Mouse (Mus musculus) intestine, embryonic 14.5 days (tissue): ENCODE measurements around the gene Prkg1. TPM values are rescaled to one million over a fixed set of nuclear protein-coding genes. Genes with fewer than 3 reads are reported as not detected.

Source experiments
- ATAC-seq: fragments of 200-750 bp; cut with Nextera tagmentation; replicated peaks from 2 replicates; pipeline ENCODE4 v1.8.0; 2017; ENCODE audit warnings: low read depth, moderate number of reproducible peaks, moderate TSS enrichment, moderate library complexity; ENCODE audit not compliant: low FRiP score, low TSS enrichment
- DNase-seq: peaks from one replicate; pipeline ENCODE4 v3.0.0-alpha.2; 2018; ENCODE audit warnings: low spot score
- H3K27ac ChIP-seq: fragments of 300-500 bp; sonication (generic); 2 replicates; pipeline ENCODE4 v1.5.1; 2014; ENCODE audit warnings: low read depth, mild to moderate bottlenecking, control low read depth
- H3K27me3 ChIP-seq: fragments of 300-500 bp; sonication (generic); replicated peaks from 2 replicates; pipeline ENCODE4 v1.6.1; 2014; ENCODE audit warnings: low read length, control low read depth; ENCODE audit not compliant: control insufficient read depth, insufficient read depth
- H3K36me3 ChIP-seq: fragments of 300-500 bp; sonication (generic); 2 replicates; pipeline ENCODE4 v1.6.1; 2014; ENCODE audit warnings: low read length, control low read depth; ENCODE audit not compliant: control insufficient read depth, insufficient read depth
- H3K4me1 ChIP-seq: fragments of 300-500 bp; sonication (generic); replicated peaks from 2 replicates; pipeline ENCODE4 v1.6.1; 2014; ENCODE audit warnings: low read length, control low read depth, mixed read lengths; ENCODE audit not compliant: control insufficient read depth, insufficient read depth
- H3K4me2 ChIP-seq: fragments of 300-500 bp; sonication (generic); 2 replicates; pipeline ENCODE4 v1.6.1; 2014; ENCODE audit warnings: low read length
- H3K4me3 ChIP-seq: fragments of 300-500 bp; sonication (generic); 2 replicates; pipeline ENCODE4 v1.5.1; 2014; ENCODE audit warnings: low read depth, low read length, control low read depth, mixed read lengths
- H3K9ac ChIP-seq: fragments of 300-500 bp; sonication (generic); 2 replicates; pipeline ENCODE4 v1.6.1; 2014; ENCODE audit warnings: mild to moderate bottlenecking, low read length
- H3K9me3 ChIP-seq: fragments of 300-500 bp; sonication (generic); 2 replicates; pipeline ENCODE4 v1.6.1; 2016; ENCODE audit warnings: low read length, control low read depth; ENCODE audit not compliant: control insufficient read depth
- WGBS: fragments of 180-500 bp; shearing (Covaris S2); extraction: QIAGEN DNeasy Blood & Tissue Kit; methylation state at CpG from one replicate; pipeline ENCODE4 v1.1.7; 2014; 5-methylcytosine and 5-hydroxymethylcytosine counted together
- polyA plus RNA-seq: library from polyadenylated mRNA; unstranded; fragments of >200 nt; fragmentation: Nextera tagmentation; extraction: Ambion mirVana; gene quantifications from 2 replicates; pipeline ENCODE4 v1.2.1, GENCODE M21; 2014

Prkg1 gene
- polyA plus RNA-seq, 1 experiment from 2014 or later, result 14.2 TPM

DNA sequence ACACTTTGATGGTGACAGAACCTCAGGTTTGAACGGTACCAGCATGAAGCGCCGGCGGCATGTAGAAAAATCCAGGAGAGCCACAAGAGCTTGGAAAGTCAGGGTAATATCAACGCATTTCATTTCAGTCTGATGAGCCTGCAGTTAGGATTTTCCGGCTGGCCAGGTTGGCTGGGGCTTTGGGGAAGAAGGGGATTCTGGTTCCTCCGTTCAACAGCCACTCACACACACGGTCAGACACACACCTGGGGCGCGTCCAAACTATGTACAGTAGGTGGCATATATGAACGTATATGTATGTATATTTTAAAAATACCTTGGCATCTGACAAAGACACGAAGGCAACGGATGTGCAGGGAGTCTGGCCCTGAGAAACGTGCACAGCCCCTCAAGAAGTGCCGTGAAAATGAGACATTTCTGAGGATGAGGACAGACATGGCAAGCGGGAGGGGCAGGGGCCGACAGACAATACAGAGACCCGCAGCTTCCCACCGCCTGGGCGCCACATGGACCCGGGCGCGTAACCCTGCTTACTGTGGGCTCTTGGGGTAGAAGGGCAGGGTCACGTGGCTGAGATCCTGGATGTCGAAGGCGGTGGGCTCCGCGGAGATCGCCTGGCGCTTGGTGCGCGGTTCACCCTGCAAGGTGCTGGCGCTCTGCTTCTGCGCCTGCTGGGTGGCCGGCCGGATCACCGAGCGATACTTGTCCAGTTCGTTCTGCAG is 101.2 kb downstream of the Prkg1 start:
- Histone ChIP-seq H3K36me3 (no peaks in the 10 kb centered on the region), H3K9ac (peak overlapping the region; percentile 62), H3K9me3 (no peaks in the 10 kb centered on the region), H3K4me1 (peaks cover 7% of the 10 kb centered on the region; the same call in 1 of the 2 replicates), H3K4me3 (peak overlapping the region; percentile 57), H3K27ac (peak overlapping the region; percentile 82), H3K4me2 (peak overlapping the region; percentile 77), H3K27me3 (no peaks in the 10 kb centered on the region)
- 5% methylated on average over 39 of the region's 39 CpGs for WGBS
- no peak for DNase-seq
- peak; percentile 59; the same call in 1 of the 2 replicates for ATAC-seq

DNA sequence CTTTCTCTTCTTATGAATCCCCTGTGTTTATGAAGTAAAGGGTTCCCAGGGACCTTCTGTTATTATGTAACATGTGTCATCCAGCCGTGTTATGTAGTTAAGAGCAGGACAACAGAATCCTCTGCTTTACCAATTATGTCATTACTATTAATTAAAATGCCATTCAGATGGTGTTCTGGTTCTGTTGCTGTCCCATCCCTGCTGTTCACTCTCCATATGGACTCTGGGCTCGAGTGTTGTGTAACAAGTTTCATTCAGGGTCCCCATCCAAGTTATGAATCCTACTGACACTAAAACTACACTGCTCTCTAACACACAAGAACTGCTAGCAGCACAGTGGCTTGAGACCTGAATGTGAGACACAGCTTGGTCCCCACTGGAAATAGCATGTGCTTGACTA is 102.0 kb downstream of the Prkg1 start:
- WGBS, result 39% methylated on average over 2 of the region's 2 CpGs
- peak overlapping the region; percentile 57 for H3K4me3 ChIP-seq
- no peak overlapping the region for H3K27ac ChIP-seq
- H3K36me3 ChIP-seq, result no peaks in the 10 kb centered on the region
- DNase-seq (no peak), ATAC-seq (no peak)
- H3K9ac ChIP-seq, result peak overlapping the region; percentile 38
- H3K27me3 ChIP-seq, result no peaks in the 10 kb centered on the region
- no peaks in the 10 kb centered on the region for H3K9me3 ChIP-seq
- peak overlapping the region; percentile 77 for H3K4me2 ChIP-seq
- H3K4me1 ChIP-seq, result peaks cover 7% of the 10 kb centered on the region; the same call in 1 of the 2 replicates

DNA sequence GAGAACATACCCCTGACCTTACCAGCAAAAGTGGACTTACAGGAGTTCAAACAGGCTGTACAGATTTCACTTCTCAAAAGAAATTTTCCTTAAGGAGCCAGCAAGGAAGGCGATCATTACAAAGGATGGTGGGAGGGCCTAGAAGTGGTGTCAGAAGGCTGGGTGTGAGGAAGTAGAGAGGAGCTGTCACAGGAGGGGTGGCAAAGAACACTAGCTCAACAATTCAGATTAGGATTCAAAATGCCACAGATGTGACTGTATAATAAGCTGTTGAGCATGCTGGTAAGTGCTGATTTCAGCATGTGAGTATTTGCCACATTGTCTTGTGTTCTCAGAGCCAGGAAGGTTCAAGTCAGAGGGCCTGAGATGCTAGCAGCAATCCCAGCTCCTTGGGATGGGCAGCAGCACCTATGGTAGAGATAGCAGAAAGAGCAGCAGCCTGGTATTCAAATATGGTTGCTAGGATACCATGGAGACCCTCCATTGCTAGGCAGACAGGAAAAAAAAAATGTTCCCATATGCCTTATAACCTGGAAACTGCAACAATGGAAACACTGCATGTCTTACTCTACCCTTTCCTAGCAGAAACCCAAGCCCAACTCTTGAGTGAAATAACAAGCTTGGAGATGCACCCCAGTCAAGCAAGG is 106.0 kb downstream of the Prkg1 start:
- no peak overlapping the region for H3K27ac ChIP-seq
- H3K4me1 ChIP-seq, result peaks cover 18% of the 10 kb centered on the region; the same call in 1 of the 2 replicates
- DNase-seq (no peak), ATAC-seq (no peak)
- WGBS, result 61% methylated on average over 1 of the region's 1 CpGs
- no peaks in the 10 kb centered on the region for H3K9me3 ChIP-seq
- H3K4me2 ChIP-seq, result no peak overlapping the region
- H3K27me3 ChIP-seq, result no peaks in the 10 kb centered on the region
- no peak overlapping the region for H3K9ac ChIP-seq
- no peaks in the 10 kb centered on the region for H3K36me3 ChIP-seq
- H3K4me3 ChIP-seq, result no peak overlapping the region

DNA sequence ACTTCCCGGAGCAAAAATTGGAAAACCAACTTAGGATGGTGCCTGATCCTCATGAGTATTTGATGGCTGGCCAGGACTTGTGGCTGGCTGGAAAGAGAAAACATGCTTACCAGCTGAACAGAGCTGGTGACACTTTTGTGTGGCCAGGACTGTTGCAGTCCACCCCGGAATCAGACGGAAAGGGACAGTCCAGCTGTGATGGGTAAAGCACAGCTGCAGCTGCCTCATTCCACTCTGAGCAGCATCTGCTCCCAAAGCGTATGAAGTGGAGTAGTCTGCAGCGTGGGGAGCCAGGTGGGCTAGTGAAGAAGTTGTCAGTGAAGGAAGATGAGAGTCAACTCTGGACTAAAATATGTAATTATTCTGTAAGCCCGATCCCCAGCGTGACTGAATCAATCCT is 108.6 kb downstream of the Prkg1 start:
- no peak overlapping the region for H3K4me3 ChIP-seq
- H3K9ac ChIP-seq, result no peak overlapping the region
- DNase-seq, result peak; percentile 66
- WGBS, result 38% methylated on average over 7 of the region's 7 CpGs
- H3K4me2 ChIP-seq, result peak overlapping the region; percentile 29
- H3K27me3 ChIP-seq, result no peaks in the 10 kb centered on the region
- peak overlapping the region; percentile 88 for H3K27ac ChIP-seq
- H3K4me1 ChIP-seq, result peaks cover 14% of the 10 kb centered on the region; the same call in 1 of the 2 replicates
- ATAC-seq, result no peak
- no peaks in the 10 kb centered on the region for H3K36me3 ChIP-seq
- no peaks in the 10 kb centered on the region for H3K9me3 ChIP-seq

DNA sequence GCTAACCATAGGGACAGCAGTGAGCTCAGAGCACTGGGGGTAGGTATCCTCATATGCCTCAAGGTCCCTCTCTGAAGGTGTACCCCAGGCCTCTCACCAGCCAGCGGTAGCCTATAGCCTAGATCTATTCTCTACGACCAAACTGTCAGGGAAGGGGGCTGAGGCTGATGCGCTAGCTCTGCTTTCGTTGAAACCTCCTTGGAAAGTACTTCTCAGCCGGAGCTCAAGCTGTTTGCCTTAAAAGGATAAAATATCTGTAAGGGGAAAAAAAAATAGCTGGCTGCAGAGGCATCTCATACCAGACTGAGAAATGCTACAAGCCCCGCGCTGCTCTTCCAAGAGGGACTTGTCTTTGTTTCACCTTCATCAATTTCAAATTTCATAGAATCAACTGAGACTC is 109.0 kb downstream of the Prkg1 start:
- DNase-seq, result peak; percentile 53
- H3K36me3 ChIP-seq, result no peaks in the 10 kb centered on the region
- H3K4me3 ChIP-seq, result no peak overlapping the region
- peak overlapping the region; percentile 88 for H3K27ac ChIP-seq
- no peak for ATAC-seq
- peak overlapping the region; percentile 29 for H3K4me2 ChIP-seq
- H3K4me1 ChIP-seq, result peaks cover 14% of the 10 kb centered on the region; the same call in 1 of the 2 replicates
- H3K27me3 ChIP-seq, result no peaks in the 10 kb centered on the region
- no peak overlapping the region for H3K9ac ChIP-seq
- 31% methylated on average over 7 of the region's 7 CpGs for WGBS
- no peaks in the 10 kb centered on the region for H3K9me3 ChIP-seq

DNA sequence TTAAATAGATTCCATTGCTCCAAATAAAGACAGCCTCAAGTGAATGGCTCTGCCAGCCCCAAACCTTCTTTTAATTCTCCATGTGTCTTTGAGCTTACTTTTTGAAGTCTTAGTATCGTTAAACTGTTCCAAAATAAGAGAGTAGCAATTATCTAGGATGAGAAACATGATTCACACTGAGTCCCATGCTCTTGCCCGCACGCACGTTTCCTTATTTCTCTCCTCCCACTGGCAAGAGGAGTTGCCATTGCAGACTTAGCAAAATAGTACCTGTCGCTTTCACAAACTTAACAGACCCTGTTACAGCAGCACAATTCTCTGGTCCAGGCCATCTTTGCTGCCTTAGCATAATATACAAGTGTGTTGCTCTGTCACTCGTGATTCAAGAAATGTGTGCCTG is 110.8 kb downstream of the Prkg1 start:
- Histone ChIP-seq H3K4me3 (no peak overlapping the region), H3K4me1 (peaks cover 14% of the 10 kb centered on the region; the same call in 1 of the 2 replicates), H3K9me3 (no peaks in the 10 kb centered on the region), H3K9ac (no peak overlapping the region), H3K27ac (no peak overlapping the region), H3K27me3 (no peaks in the 10 kb centered on the region), H3K36me3 (no peaks in the 10 kb centered on the region), H3K4me2 (no peak overlapping the region)
- ATAC-seq (no peak), DNase-seq (no peak)
- WGBS, result 85% methylated on average over 6 of the region's 6 CpGs

DNA sequence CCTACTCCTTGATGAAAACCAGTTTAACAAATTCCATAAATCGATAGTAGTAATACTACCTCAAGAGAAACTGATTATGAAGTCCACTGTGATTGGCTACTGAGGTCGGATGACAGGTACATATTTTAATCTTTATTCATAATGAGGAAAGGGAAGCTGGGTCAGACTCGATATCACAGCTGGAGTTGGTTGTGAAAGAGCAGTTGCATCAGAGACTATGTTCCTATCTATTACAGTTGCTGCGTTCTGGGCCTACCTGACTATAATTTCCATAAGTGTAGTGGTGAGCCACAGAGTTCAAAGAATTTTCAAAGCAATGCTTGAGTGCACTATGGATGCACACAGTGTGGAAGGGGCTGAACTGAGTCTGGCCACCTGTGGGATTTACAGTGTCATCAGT is 114.4 kb downstream of the Prkg1 start:
- Histone ChIP-seq H3K4me1 (0 out of 2 replicates have a peak, but pooled peaks cover 5% of the 10 kb centered on the region), H3K9ac (no peak overlapping the region), H3K36me3 (no peaks in the 10 kb centered on the region), H3K9me3 (no peaks in the 10 kb centered on the region), H3K4me3 (no peak overlapping the region), H3K27me3 (no peaks in the 10 kb centered on the region), H3K4me2 (no peak overlapping the region), H3K27ac (no peak overlapping the region)
- DNase-seq (no peak), ATAC-seq (no peak)
- WGBS, result 89% methylated on average over 4 of the region's 4 CpGs

DNA sequence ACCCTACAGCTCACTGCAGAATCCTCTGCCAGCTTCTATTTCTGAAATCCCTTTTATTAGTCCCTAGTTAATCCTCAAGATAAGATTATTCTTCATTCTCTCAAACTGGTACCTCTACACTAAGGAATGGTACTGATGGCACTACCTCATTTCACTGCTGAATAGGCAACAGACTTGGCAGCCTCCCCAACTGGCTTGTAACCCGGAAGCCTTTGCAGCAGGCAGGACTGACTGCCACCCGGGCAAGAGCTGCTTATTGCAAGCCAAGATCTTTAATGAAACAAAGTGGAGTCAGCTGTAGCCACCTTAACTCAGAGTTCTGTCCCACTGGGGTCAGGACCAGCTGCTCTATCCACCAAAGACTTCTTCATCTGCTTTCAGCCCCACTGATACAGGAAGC is 117.3 kb downstream of the Prkg1 start:
- no peak for DNase-seq
- WGBS, result 80% methylated on average over 2 of the region's 2 CpGs

More for the DNA sequence above, 117.3 kb downstream of the Prkg1 start:
- Histone ChIP-seq H3K36me3 (no peaks in the 10 kb centered on the region), H3K9ac (no peak overlapping the region), H3K9me3 (no peaks in the 10 kb centered on the region), H3K4me2 (no peak overlapping the region), H3K4me3 (no peak overlapping the region), H3K4me1 (0 out of 2 replicates have a peak, but pooled peaks cover 4% of the 10 kb centered on the region), H3K27me3 (no peaks in the 10 kb centered on the region), H3K27ac (no peak overlapping the region)
- ATAC-seq, result no peak
